Mouse (Mus musculus) spleen, embryonic (tissue): ENCODE results near the gene Egfl7.

ENCODE experiments used
- CTCF ChIA-PET: fragments of 350-600 bp; sonication (Branson Sonifier 250); formaldehyde crosslinking; loops from one replicate; lab custom pipeline; 2022; lab: Charles Lee

The Egfl7 gene

DNA sequence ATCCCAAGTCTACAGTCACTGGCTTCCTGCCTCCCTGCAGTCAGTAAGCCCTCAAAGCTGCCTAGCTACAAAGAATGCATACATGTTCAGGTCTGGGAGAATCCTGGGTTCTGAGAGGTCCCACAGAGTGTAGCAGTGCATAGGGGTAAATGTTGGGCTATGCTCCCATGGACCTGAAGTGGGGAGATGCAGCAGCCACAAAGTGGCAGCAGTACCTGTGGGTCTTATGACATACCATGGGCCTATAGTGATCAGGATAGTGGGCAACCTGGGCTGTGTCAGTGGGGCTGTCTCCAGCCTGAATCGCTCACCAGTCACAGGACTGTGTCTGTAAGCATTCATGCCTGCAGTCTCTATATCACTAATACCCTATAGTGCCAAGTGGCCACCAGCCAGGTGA is at the start of gene Egfl7:
Gene Egfl7 (plus strand): TSS at position 301 of the 400 bp plus-strand sequence.
- CTCF ChIA-PET: no interaction called here

DNA sequence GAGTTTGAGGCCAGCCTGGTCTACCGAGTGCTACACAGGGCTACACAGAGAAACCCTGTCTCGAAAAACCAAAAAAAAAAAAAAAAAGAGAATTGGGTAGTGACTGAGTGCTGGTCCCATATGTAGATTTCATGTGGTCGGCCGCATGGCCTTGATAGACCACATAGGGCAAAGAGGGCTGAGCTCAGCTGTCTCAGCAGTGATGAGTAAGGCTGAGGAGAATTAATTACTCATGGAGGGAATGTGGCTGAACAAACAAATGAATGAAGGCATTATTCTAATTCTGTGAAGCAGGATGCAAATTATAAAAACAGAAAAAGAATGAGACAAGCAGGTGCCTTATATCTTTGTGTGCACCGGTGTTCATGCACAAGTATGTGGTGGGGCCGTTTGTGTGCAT is 48.0 kb upstream of the Egfl7 start:
- CTCF ChIA-PET: no interaction called here

DNA sequence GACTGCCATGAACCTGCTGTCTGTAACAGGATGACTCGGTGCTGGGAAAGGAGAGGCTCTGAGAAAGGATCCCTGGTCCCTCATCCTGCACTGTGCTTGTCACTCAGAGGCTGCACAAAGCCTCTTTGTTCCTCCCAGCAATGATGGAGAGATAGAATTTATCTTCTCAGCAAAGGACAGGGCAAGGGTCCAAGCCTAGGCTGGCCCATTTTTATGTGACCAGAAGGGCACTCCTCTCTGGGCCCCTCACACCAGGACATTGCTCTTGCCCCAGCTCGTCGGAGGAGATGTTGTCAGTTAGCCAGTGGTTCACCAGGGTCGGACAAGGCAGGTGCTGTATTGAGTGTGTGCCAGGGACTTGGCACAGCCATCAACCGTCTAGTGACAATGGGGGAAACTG is 46.6 kb upstream of the Egfl7 start:
- CTCF ChIA-PET: no interaction called here

DNA sequence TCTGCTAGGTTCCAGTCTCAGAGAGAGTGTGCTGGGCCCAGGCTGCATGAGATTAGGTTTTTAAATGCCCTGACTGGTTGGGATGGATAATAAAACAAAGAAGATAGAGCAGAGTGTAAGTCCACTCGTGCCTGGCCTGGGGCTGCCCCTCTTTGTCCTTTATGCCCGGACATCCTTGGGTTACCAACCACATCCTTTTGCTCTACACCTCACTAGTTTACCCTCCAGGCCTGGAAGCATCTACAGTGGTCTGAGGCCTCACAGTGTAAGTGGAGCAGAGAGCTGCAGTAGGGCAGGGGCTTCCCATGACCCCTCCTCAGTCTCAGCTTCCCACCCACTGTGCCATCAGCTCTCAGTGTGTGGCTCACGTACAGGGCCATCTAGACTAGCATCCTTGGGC is 45.7 kb upstream of the Egfl7 start:
- CTCF ChIA-PET: interaction anchor here (0.5 to 0.6 kb wide), 2 partner anchors 155 to 342 kb away, joined by 3 to 12 read pairs; no protein-coding TSS in a partner anchor

DNA sequence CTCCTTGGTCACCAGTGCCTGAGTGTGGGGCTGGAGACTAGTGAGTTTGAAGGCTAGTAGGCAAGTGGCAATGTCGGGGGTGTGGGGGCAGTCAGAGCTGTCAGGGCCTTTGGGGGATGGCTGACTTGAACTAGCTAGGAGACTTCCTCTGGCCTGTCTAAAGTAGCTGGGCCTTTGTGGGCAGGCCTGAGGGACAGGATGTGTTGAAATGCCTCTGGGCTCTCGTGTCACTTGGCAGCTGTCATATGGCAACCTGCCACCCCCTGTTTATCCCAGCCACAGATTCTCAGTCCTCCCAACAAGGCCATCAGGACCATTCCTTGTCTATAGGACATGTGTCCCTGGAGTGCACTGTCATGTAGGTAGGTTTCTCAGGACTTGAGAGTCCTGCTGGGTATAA is 45.2 kb upstream of the Egfl7 start:
- CTCF ChIA-PET: interaction anchor here (0.5 kb wide), 1 partner anchor 342 kb away, joined by 12 read pairs; no protein-coding TSS in a partner anchor

DNA sequence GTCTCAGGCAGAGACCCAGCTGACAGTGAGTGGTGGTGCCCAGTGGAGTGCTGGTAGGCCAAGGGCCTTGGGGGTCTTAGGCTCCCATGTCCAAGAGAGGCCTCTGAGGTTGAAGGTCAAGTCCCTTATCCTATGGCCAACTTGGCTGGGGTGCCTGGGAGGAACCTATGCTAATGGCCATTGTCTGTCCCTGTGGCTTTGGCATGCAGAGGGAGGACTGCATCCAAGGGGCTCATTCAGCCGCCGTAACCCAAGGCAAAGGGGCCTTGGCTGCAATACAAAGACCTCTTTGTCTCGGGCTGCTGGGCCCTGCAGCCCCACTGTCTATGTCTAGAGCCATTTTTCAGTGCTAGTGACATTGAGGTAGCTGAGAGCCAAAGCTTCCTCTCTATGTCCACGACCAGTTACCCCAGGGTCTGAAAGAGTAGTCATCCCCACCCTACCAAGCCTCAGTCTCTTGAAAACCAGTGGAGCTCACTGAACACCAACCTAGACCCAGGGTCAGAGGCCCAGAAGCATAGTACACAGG is 44.2 kb upstream of the Egfl7 start:
- CTCF ChIA-PET: no interaction called here

DNA sequence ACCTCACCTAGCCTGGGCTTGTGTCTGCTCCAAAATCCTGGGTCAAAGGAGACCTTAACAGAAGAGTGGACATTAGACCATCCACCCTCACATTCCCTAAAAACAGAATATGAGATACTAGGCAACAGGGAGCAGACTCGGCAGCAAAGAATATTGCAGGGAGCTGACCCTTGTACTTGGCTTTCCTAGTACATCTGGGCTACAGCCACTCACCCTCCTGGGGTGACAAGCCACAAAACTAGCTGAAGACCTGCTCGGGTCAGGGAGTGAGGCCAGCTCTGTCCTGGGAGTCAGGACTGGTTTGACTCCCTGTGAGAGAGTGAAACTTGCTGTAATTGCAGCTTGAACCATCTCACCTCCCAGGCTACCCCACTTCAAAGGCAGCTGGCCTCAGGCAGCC is 40.3 kb upstream of the Egfl7 start:
- CTCF ChIA-PET: no interaction called here

DNA sequence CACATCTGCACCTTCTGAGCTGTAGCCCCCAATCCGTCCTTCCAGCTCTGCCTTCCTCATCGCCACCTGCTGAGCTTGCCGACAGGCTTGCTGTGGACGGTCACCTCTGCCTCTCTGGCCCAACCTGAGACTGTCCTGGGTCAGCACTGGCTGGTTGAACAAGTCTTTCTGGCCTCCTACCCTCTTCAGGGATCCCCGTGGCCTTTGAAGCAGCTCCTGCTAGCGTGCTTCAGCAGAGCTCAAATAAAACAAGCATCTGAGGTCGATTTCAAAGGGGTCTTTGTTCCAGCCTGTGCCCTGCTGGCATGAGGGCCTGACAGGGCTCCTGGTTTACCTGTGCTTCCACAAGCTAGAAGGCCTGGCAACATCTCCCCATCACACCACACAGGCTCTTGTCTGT is 39.1 kb upstream of the Egfl7 start:
- CTCF ChIA-PET: no interaction called here

DNA sequence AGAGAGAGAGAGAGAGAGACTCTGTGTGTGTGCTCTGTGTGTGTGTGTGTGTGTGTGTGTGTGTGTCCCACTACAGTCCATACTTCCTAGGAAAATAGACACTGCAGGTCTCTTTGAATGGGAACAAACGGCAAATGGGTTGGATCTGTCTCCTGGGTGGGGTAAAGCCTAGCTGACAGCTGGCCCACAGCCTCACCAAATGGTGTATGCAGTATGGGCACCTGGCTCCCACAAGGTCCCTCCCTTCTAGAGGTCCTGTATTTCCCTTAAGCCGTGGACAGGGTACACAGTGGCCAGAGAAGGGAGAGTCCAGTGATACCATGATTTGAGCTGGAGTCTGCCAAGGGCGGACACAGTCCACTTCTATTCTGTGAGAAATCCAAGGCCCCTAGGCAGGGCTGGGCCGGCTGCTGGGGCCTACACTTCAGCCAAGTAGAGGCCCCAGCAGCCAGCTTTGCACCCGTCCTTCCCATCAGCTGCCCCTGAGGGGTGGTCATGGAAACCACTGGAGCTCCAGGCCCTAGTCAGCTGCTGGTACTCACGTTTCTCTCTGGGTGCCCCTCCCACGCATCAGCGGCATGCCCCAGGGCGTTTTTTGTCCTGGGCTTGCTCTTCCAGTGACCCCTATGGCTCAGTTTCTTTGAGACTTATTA is 38.4 kb upstream of the Egfl7 start:
- CTCF ChIA-PET: no interaction called here

DNA sequence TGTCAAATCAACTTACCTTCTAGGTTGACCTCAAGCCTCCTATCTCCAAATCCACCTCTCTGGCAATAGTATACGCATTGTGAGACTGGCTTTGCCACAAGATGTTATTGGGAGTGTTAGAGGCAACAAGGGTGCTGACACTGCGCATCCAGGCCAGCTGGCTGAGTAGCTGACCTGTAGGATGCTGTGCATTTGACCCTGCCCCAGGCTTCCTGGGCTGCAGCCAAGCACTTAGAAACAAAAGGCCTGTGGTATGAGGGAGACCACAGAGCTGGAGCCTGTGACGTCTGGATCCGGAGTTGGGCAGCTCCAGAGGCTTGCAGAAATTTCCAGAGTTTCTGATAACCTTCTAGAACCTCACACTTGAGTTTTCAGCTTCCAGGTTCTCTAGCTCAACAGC is 36.7 kb upstream of the Egfl7 start:
- CTCF ChIA-PET: no interaction called here

DNA sequence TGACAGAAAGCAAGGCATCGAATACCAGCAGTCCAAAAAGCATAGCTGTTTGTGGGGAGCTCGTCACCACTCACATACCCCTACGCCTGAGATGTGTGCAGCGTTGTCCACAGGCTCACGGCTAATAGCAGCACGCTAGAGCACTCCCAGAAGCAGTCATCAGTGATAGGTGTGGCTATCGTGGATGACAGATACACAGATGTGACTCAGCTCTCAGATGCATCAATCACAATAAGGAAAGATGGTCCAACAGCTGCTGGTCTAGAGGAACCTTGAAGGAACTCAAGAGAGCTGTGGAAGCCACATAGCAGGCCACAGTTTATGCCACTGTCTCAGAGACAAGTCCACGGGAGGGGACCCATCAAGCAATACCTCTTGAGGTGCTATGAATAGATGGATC is 36.0 kb upstream of the Egfl7 start:
- CTCF ChIA-PET: no interaction called here

DNA sequence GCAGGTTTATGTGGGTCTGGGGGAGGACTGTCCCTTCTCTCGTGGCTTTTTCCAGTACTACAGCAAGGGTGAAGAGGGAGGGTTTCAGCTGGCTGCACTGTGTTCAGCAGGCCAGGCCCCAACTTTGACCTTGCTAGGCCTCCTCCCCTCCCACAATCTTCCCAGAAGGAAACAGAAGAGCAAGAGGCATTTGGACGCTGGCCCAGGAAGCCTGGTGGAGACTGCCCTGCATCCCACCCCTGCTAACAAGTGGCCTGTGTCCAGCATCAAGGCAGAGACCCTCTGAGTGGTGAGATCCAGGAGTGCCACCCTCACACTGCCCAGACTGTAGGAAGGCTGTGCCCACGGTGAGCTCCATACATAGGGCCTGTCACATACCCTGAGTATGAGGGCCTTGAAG is 35.5 kb upstream of the Egfl7 start:
- CTCF ChIA-PET: no interaction called here

DNA sequence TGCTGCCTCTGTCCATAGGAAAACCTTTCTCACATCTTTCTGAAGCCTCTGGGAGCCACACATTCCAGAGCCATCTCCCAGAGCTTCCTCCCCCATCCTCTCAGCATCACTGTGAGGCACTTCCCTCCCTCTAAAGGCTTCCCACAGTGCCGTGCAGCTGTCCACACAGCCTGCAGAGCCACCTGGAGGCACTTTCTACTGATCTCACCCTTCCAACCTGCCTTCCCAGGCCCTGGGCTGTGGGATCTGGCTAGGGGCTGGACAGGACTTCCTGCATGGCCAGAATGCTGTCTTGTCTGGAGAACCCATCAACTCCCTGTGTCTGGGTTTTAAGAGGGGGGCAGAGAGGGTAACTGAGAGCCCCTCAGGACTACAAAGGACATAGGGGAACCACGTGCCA is 32.3 kb upstream of the Egfl7 start:
- CTCF ChIA-PET: interaction anchor here (0.6 kb wide), 1 partner anchor 23 kb away, joined by 3 read pairs; no protein-coding TSS in a partner anchor

DNA sequence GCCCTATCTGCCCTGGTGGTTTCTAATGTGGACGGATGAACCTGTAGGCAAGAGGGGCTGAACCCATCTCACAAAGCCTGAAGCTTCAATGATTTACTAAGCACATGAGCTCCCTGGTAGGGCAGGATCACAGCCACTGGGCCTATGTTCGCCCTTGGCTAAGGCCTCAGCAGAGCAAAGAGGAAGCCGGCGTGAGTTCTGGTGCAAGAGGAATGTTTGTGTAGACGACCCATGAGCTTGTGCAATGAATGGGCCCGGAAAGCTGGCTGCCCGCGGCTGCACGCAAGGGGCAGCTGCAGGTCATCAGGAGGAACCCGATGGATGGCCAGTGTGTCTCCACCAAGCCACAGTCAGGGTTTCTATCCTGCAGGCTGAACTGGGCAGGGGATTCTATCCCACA is 30.0 kb upstream of the Egfl7 start:
- CTCF ChIA-PET: no interaction called here

DNA sequence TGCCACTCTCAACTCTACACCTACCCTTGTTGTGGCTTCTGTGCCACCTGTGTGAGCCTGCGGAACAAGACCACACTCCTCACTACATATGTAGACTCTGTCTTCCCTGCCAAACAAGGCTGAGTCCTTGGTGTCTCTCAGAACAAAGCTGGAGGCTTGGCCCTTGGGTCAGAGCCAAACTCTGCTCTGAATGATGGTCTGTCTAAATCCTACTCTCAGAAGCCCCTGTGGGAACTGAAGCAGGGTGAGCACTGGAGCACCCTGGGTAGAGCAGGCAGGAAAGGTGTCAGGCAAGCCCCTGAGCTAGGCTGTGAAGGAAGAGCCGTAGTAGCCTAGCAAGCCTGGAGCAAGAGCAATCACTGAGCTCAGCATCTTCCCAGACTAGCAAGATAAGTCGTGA is 29.6 kb upstream of the Egfl7 start:
- CTCF ChIA-PET: no interaction called here

DNA sequence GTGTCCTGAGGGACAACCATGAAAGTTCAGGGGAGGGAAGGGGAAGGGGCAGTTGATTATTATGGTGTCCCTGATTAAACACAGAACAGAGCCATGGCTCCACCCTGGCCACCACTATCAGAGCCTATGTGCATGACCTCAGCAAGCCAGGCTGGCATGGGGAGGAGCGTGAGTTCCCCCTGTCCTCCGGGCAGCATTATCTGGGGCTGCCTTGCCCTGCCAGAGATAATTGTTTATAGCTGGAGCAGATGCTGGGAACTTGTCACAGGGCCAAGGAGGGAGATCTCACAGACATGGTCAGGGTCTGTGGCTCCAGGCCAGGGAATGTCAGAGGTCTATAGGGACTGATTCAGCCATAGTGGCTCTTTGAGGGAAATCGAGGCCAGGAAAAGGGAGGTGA is 29.0 kb upstream of the Egfl7 start:
- CTCF ChIA-PET: no interaction called here

DNA sequence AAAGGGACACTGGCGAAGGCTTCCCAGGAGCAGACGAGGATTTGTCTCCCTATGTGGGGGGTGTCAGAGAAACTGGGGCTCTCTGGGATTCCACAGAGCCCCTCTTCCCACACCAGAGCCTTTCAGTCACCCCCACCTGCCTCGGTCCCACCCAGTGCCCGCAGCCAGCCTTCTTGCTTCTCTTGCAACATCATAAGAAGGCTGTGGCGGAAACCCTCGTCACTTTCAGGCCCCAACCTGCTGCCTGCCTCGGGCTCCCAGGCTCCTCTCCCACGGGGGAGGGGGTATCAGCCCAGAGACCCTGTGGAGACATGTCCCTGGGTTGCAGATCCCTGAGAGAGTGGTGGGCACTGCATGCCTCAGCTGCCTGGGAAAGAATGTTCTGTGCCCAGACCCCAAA is 28.4 kb upstream of the Egfl7 start:
- CTCF ChIA-PET: no interaction called here

DNA sequence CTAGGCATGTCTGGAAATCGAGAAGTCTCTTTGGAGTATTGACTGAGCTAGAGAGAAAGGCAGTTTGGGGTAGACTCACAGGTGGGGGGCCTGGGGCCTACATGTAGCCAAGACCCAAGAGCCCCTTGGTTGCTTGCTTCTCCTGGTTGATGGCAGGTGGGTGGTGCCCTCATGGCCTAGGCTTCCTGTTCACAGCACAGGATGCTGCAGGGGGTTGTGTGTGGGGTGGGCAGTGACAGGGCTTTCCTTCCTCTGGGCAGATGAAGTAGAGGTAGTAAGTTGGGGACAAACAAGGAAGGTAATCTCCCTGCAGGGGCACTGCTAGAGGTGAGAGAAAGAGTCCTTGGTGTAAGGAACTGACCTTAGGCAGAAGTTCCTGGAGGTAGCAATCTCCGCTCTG is 27.7 kb upstream of the Egfl7 start:
- CTCF ChIA-PET: no interaction called here

DNA sequence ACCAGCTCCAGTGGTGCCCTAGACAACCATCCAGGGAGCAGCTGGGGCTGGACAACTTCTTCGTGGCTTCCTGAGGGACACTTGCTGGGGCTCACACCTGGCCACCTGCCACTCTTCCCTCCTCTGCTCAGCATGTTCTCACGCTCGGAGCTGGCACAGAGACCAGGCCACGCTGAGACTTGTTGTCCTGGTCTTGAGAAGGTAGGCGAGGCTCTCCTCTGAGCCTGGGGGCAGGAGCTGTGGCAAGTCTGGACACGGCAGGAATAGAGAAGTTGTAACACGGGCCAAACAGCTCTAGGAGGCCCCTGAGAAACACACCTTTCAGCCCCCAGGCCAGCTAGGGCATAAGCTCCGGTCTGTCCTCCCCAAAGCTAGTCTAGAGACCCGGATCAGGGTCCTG is 25.9 kb upstream of the Egfl7 start:
- CTCF ChIA-PET: no interaction called here

DNA sequence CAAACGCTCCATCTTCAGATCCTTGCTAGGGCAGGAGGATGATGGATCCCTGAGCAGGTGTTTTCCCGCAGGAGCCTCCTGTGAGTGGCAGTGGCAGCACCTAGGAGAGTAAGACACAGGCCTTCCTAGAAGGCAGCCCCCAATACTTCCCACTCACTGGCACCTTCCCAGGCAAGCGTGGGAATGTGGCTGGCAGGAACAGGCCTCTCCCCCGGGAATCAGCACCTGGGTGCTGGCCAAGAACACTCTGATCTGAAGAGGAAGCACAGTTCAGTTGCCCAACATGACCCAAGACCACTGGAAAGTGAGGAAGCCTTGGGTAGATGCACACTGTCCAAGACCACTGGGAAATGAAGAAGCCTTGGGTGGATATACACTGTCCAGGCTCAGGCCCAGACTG is 24.7 kb upstream of the Egfl7 start:
- CTCF ChIA-PET: no interaction called here

DNA sequence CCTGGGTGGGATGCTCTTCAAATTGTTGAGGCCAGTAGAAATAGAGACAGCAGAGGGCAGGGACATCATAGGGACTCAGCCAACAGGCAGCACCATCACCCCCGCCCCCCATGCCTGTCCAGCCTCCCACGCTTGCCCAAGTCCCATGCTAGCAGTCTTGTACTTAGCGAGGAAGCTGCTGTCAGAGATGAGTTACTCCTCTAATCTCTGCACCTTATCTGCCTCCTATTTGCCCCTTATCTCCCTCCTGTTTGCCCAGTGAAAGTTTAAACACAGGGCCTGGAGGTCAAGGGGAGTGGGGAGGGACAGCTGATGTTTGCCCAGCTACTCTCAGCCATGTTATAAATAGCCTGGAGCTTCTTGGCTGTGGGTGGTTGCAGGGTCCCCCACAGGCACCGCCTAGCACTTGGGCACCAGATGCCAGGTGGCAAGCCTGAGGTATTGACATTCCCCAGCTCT is 23.2 kb upstream of the Egfl7 start:
- CTCF ChIA-PET: interaction anchor here (0.5 to 0.7 kb wide), 2 partner anchors 108 to 322 kb away, joined by 4 to 5 read pairs; no protein-coding TSS in a partner anchor

DNA sequence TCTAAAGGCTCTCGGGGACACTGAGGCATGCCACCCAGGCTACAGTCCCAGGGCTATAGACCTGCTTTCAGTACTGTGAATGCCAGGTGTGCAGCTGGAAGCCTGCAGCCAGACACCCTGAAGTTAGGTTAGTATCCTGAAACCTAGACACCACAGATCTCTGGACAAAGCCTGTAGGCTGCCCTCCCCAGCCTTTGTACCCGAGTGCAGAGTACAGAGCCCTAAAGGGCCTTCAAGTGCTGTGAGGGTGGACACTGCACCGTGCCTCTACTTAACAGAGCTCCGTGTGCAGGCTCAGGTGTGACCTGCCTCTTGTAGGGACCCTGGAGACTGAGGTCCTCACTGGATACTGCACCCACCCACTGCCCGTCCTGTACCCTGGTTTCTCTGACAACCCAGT is 19.3 kb upstream of the Egfl7 start:
- CTCF ChIA-PET: no interaction called here

DNA sequence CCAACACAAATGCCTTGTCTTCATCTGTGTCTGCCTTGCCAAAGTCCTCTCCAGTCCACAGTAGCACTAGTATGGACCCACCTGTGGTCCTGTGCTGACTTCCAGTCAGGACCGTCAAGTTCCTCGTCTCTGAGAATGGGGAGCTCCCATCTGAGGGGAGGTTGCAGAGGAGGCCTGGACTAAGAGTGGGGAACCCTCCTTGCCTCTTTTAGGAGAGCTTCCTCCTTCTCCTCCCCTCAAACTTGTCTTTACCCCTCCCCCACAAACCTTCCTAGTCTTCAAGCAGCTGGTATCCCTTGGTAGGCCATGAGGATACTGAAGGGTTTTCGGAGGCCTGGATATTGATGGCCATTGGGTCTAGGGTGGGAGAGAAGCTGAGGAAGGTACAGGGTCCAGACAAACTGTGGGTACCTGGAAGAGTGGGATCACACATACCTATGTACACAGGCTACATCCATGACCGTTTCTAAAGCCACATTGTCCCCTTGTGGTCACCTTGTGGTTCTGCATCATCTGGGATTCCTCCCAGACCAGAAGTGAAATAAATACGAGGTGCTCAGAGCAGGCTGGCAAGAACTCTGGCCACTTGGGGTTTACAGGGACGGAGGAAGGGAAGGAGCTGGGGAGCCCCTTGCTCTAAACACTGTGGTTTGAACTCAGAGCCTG is 18.3 kb upstream of the Egfl7 start:
- CTCF ChIA-PET: interaction anchor here (1.3 kb wide), 1 partner anchor 112 kb away, joined by 5 read pairs; no protein-coding TSS in a partner anchor
